Mouse (Mus musculus): ENCODE data around the gene Cacng7.

Cacng7 gene

DNA sequence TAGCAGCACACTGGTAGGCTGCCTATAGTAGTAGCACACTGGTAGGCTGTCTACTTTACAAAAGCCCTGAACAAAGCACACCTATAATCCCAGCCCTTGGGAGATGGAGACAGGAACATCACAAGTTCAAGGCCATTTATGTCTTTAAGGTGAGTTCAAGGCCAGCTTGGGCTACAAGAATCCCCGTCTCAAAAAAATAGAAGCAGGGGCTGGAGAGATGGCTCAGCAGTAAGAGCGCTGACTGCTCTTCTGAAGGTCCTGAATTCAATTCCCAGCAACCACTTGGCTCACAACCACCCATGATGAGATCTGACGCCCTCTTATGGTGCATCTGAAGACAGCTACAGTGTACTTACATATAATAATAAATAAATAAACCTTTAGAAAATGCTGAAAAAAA is 12.5 kb downstream of the Cacng7 start:
- no peak for DNase-seq (ENCODE audit: low read depth, low spot score)

DNA sequence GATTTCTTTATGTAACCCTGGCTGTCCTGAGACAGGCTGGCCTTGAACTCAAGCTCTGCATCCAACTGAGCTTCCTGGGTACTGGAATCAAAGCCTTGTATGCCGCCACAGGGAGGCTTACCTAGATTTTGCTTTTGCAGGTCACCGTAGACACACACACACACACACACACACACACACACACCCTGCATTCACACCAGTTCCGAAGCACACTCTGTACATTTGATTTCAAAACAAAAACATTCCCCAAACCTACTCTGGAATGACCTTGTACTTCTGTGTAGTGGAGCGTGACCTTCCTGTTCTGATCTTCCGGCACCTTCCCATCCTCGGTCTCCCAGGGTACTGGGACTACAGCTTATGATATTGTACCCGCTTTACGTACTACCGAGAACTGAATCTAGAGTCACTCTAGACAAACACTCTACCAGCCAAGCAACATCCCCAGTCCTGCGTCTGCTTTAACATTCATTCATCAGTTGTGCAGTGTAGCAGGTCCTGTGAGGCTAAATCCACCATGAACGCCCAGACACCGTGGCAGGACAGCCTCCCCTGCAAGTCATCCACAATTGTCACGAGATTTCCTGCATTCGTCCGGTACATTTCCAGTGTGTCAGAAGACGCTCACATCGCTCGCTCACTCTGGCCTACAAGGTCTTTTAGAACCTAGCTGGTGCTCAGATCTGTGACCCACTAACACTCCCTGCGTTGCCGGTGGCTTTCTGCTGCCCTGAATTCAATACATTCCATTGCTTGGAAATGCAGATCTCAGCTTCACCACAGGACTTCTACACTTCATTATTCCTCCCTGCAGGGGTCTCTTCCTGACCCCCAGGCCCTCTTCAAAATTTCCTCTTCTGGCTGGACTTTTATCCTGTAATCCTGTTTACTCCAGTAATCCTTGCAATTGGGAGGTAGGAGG is 14.9 kb downstream of the Cacng7 start:
- no peak for DNase-seq (ENCODE audit: low read depth, low spot score)

DNA sequence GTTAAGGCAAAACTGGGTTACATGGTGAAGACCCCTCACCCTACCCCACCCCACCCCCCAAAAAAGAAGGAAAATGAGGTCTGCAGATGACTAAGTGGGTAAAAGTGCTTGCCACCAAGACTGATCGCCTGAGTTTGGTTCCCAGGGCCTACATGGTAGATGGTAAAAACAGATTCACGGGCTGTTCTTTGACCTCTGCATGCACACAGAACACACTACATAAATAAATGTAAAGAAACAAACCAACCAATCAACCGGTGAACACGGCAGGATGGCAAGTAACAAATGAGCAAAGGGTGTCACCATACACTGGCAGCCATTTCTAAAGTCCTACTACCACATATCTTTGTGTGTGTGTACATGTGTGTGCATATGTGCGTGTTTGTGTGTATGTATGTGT is 15.6 kb downstream of the Cacng7 start:
- no peak for DNase-seq (ENCODE audit: low read depth, low spot score)

DNA sequence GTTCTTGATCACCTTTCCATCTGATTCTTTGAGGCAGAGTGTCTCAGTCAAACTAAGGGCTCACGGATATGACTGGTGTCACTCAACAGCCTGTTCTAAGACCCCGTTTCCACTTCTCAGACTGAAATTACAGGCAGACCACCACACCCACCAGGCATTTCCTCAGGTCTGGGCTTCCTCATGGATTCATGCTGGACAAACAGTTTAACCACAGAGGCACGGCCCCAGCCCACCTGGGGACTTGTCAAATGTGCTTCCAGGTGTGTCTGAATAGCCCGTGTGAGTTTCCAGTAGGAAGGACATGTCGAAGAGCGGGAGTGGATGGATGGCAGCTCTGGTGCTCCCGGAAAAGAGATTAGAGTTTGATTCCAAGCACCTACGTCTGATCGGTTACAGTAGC is 17.0 kb downstream of the Cacng7 start:
- DNase-seq (ENCODE audit: low read depth, low spot score) = no peak

DNA sequence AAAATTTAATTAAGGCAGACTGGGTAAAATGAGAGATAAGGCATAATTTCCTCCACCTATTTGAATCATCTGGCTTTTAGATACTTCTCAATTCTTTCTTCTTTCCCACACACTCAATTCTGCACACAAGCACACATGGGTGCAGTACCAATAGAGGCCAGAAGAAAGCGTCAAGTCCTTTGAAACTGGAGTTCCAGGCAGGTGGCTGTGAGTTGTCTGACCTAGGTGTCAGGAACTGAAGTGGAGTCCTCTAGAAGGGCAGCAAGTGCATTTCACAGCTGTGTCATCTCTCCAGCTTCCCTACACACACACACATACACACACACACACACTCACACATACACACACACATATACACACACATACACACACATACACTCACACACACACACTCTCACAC is 18.8 kb downstream of the Cacng7 start:
- no peak for DNase-seq (ENCODE audit: low read depth, low spot score)

DNA sequence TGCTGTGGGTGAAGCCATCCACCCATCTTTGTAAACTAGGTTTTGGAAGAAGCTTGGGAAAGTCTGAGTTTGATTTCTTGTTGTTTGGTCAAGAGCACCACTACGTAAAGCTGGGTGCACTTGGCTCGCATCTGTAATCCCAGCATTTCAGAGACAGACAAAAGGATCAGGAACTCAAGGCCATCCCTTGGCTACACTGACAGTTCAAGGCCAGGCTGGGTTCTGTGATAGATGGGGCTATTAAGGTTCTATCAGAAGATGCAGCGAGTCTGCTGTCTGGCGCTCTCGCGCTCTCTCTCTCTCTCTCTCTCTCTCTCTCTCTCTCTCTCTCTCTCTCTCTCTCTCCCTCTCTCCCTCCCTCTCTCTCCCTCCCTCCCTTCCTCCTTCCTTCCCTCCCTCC is 22.1 kb downstream of the Cacng7 start:
- no peak for DNase-seq (ENCODE audit: low read depth, low spot score)

DNA sequence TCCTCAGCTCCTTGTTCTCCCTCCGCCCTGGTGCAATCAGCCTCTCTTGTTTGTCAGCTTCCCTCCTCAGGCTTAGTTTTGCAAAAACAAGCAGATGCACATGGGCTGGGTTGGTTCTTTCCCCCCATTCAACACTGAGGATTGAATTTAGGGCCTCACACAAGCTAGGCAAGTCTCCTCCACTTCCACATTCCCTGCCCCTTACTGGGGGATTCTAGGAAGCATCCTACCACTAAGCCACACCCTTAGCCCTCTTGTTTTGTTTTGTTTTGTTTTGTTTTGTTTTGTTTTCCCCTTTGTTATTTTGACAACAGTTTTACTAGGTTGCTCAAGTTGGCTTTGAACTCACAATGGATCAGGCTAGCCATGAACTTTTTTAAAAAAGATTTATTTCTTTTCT is 27.9 kb downstream of the Cacng7 start:
- no peak for DNase-seq (ENCODE audit: low read depth, low spot score)

DNA sequence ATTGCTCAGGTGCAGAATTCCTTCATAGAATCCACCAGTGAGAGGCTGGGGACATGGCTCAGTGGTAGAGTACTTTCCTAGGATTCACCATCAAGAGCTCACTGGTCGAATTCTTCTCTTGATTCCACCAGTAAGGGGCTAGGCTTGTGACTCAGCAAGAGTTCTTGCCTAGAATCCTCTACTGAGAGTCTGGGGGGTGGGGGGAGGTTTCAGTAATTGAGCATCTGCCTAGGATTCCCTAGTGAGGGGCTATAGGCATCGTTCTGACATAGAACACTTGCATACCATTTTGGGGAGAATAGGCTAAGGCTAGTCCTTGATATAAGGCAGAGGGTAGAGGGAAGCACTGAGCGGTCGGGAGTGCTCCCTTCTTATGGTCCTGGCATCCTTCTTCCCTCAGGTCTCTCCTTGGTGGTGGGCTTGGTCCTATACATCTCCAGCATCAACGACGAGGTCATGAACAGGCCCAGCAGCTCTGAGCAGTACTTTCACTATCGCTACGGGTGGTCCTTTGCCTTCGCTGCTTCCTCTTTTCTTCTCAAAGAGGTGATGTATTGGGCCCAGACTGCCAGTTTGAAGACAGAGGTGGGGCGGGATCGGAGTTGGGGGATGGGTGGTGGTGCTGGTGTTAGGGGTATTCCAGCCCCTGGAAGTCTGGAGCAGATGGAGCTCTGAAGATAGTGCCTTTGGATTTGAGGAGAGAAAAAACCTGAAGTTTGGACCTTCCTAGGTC is 33.0 kb downstream of the Cacng7 start:
- no peak for DNase-seq (ENCODE audit: low read depth, low spot score)

DNA sequence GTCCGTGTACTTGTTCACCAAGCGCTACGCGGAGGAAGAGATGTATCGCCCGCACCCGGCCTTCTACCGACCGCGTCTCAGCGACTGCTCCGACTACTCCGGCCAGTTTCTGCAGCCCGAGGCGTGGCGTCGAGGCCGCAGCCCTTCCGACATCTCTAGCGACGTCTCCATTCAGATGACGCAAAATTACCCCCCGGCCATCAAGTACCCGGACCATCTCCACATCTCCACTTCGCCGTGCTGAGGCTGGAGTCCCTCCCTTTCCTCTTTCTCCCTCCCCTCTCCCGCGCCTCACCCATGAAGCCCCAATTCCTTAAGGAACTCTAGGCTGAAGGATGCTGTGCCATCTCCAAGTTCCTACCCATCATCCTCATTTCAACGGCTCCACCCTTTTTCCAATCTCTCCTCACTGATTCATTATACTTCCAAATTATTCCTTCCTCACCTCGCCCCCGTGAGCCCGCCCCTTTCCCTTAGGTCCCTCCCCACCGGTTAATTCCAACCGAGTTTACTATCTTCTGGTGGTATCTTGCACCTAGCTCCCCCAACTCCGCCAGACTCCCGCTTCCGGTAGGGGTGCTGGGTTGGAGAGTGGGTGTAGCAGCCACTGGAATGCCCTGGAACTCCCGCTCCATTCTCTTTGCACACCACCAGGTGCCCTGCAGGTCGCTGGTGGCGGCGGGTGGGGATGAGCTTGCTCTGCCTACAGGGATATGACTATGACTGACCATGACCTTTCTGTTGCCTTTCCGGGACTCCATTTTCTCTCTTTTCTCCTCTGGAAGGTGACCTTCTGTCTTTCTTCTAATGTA is 34.2 kb downstream of the Cacng7 start:
- no peak for DNase-seq (ENCODE audit: low read depth, low spot score)

DNA sequence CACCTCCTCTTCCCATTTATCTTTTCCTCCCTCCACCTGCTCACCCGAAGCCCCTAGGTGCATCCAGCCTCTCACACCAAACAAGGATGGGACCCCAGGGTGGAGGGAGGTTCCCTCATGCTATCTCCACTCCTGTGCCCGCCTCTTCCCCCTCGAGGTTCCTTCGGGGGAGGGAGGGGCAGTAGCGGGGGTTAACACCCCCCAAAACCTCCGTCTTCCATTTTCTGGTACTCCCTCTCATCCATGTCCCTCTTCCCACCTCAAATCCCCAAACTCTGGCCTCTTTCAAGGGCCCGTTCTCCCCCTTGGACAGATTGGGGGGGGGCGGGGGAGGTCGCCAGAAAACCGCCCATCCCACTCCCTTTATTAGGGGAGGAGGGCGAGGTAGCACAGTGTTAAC is 34.8 kb downstream of the Cacng7 start:
- no peak for DNase-seq (ENCODE audit: low read depth, low spot score)

DNA sequence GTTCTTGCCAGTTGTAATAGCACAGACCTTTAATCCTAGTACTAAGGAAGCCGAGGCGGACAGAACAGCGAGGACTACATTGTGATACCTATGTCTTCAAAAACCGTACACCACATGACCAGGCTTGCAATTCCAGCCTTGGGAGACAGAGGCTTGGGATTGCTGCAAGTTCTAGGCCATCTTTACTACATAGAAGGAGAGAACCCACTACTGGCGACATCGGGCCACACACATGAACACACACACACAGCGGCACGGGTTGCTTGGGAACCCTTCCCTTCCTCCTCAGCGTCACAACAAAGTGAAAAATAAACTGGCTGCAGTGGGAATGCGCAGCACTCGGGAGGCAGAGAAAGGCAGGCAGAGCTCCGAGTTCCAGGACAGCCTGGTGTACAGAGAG is 35.6 kb downstream of the Cacng7 start:
- no peak for DNase-seq (ENCODE audit: low read depth, low spot score)

DNA sequence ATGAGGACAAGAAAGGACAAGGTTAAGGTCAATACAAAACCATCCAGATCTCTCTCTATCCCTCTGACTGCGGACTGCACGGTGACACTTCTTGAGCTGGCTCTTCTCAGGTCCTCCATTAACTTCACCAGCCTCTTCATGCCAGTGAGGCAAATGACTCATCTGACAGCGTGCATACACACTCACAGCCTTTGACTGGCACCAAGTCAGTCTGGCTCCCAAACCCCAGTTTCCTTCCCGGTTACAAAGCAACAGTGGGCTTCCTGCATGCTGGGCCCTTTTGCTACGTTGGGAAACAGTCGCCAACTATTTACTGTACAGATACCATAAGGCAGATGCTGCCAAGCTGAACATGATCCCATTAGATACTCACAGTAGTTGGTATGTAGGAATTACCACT is 36.4 kb downstream of the Cacng7 start:
- peak; percentile 20 for DNase-seq (ENCODE audit: low read depth, low spot score)

DNA sequence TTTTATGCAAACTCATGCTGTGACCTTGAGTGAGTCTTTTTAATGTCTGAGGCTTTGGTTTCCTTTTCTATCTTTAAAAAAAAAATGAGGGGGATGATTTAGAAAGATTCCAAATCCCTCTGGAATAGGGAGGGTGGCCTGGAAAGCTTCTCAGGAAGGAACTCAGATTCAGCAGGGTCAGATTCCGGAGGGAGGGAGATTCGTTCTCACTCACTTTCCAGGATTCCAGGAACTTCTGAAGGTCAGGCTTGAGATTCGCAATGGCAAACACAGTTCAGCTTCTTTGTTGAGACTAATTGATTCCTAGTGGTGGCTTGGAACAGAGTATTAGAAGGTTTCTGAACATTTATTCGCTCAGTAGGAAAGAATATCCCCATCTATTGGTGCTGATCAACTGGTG is 37.7 kb downstream of the Cacng7 start:
- no peak for DNase-seq (ENCODE audit: low read depth, low spot score)

DNA sequence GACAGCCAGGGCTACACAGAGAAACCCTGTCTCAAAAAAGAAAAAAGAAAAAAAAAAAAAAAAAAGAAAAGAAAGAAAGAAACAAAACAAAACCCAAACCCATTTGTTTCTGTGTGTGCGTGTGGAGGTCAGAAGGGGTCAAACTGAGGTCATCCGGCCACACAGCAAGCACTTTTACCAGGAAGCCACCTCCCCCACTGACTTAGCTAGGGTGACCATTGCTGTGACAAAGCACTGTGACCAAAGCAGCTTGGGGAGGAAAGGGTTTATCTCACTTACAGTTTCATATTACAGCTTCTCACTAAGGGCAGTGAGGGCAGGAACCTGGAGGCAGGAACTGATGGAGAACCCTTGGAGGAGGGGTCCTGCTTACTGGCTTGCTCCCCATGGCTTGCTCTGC is 39.6 kb downstream of the Cacng7 start:
- no peak for DNase-seq (ENCODE audit: low read depth, low spot score)

DNA sequence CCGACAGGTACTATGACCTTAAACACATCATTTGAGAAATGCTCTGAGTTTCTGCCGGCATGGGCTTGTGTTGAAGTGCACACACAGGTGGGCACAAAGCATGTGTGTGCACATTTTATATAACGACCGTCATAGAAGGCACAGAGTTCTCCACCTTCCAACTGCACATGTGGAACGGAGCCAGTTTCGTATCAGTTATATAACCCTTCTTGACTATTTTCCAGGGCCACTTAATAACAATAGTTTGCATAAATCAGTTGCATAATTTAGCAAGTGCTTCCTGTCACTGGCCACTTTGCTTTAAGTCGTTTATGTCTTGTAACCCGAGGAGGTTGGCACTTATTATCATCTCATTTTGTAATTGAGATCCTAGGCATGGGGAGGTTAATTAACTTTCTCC is 41.0 kb downstream of the Cacng7 start:
- DNase-seq (ENCODE audit: low read depth, low spot score) = no peak

DNA sequence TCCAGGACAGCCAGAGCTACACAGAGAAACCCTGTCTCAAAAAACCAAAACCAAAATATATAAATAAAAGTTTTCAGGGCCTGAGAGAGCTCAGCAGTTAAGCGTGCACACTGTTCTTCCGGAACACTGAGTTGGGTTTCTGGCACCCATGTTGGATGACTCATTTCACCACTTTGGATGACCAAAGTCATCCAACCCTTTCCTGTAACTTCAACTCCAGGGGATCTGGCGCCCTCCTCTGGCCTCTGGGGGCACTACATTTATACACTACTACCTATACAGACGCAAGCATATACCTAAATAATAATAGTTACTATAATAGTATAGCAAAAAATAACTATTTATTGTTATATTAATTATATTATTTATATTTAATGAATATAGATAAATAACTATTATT is 44.1 kb downstream of the Cacng7 start:
- DNase-seq (ENCODE audit: low read depth, low spot score) = peak; percentile 79

DNA sequence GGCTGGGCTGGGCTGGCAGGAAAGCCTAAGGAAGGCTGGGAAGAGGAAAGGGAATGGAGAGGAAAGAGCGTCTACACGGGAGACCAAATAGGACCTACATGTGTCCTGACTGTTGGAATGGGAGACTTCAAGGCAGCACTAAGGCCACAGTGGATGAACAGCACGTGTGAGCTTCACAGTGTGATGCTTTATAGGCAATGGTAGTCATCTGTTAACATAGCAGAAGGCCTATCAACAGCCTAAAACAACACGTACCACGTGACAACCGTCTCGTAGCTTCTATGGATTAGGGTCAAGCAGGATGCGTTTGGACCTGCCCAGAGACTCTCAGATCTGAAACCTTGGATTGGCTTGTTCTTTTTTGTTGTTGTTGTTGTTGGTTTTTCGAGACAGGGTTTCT is 49.4 kb downstream of the Cacng7 start:
- DNase-seq (ENCODE audit: low read depth, low spot score) = no peak

DNA sequence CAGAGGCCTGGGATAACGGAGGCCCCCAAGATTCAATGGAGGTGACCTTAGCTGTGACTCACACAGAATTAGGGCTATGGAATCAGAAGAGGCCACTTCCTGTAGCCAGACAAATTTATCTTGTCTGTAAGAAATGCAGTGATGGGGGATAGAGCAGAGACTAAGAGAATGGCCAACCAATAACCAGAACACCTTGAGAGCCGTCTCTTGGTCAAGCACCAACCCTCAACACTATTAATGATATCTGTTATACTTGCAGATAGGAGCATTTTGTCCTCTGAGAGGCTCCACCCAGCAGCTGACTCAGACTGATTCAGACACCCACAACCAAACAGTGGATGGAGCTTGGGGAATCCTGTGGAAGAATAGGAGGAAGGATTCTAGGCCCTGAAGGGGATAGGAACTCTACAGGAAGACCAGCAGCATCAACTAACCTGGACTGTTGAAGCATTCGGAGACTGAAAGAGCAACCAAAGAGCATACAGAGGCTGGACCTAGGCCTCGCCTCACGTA is 52.1 kb downstream of the Cacng7 start:
- DNase-seq (ENCODE audit: low read depth, low spot score) = peak; percentile 48

DNA sequence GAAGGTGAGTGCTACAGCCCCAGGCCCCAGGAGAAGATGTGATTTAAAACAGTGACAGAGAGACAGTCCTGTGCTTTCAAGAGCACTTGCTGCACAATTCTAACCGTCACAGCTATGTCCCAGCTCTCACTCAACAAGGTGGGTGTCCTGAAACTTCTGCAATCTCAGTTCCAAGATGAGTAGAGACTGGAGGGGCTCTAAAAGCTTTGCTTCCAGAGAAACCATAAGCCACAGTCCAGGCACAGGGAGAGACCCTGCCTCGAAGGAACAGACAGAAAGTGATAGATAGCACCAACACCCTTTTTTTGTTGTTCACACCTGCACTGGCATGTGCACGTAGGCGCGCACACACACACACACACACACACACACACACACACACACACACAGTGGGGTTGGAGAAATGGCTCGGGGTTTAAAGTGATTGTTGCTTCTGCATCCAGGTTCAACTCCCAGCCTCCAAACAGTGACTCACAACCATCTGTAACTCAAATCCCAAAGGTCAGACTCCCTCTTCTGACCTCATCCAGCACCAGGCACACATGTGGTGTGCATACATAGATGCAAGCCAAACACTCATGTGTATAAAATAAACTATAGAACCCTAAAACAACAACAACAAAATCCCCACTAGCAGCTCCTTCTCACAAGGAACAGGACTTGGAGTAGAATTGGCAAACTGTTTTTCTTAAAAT is 53.4 kb downstream of the Cacng7 start:
- peak; percentile 52 for DNase-seq (ENCODE audit: low read depth, low spot score)

DNA sequence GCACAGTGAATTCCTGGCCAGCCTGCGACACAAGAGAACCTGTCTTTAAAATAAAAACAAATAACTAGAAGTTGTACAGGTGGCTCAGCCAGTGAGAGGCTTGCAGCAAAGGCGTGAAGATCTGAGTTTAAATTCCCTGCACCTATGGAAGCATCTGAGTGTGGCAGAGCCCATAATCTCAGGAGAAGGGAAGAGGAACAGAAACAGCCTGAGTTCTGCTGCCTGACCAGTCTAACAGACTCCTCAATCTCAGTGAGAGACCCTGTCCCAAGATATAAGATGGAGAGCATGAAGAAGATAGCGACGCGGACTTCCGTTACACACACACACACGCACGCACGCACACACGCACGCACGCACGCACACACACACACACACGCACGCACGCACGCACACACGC is 55.0 kb downstream of the Cacng7 start:
- no peak for DNase-seq (ENCODE audit: low read depth, low spot score)

DNA sequence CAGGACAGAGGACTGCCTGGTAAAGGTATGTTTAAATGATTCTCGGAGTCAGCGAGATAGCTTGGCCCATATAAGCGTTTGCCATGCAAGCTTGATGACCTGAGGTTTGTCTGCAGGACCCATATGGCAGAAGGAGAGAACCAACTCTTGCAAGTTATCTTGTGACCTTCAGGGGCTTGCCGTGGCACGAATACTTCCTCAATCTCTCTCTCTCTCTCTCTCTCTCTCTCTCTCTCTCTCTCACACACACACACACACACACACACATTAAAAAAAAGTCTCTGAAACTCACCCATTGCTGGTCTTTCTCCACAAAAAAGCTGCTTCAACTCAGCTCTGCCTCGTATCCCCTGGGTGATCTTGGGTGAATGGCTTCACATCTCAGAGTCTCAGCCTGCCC is 56.1 kb downstream of the Cacng7 start:
- DNase-seq (ENCODE audit: low read depth, low spot score) = no peak
